Mouse (Mus musculus) neural tube, embryonic 10.5 days (tissue): ENCODE data around the gene Tff1.
A peak's percentile ranks its signal among the peaks of the same experiment; 100 is the strongest.

ENCODE experiments used
- DNase-seq: peaks from one replicate; pipeline ENCODE4 v3.0.0-alpha.2; 2017; ENCODE audit warnings: low spot score; ENCODE audit errors: extremely low spot score

The Tff1 gene

GRCm38 (mm10) chr17:31153785-31154184, 11.3 kb downstream of the Tff1 start:
- no peak for DNase-seq

GRCm38 (mm10) chr17:31152966-31153499, 12.0 kb downstream of the Tff1 start:
- no peak for DNase-seq

GRCm38 (mm10) chr17:31152512-31152911, 12.6 kb downstream of the Tff1 start:
- DNase-seq: no peak

GRCm38 (mm10) chr17:31145998-31146397, 19.1 kb downstream of the Tff1 start:
- DNase-seq: no peak

- no peak for DNase-seq
These were observed 20.7 kb downstream of the Tff1 start, which contains the start of gene Tff2 for GRCm38 (mm10) chr17:31144040-31145037. TSS of gene Tff2 (minus strand) at chr17:31144282.

- no peak for DNase-seq
These were observed 23.0 kb downstream of the Tff1 start for GRCm38 (mm10) chr17:31142116-31142515.

GRCm38 (mm10) chr17:31138398-31138797, 26.7 kb downstream of the Tff1 start:
- peak; percentile 62 for DNase-seq

- no peak for DNase-seq
These were observed 28.3 kb downstream of the Tff1 start for GRCm38 (mm10) chr17:31136821-31137220.

- DNase-seq: no peak
These were observed 28.8 kb downstream of the Tff1 start for GRCm38 (mm10) chr17:31136291-31136690.

- no peak for DNase-seq
These were observed 30.2 kb downstream of the Tff1 start for GRCm38 (mm10) chr17:31134913-31135312.

GRCm38 (mm10) chr17:31133776-31134175, 31.3 kb downstream of the Tff1 start:
- DNase-seq: no peak

GRCm38 (mm10) chr17:31131269-31131821, 33.7 kb downstream of the Tff1 start:
- DNase-seq: no peak

GRCm38 (mm10) chr17:31129452-31129851, 35.6 kb downstream of the Tff1 start, which contains the start of gene Tff3:
TSS of gene Tff3 (minus strand) at chr17:31129646.
- no peak for DNase-seq

GRCm38 (mm10) chr17:31128708-31129318, 36.3 kb downstream of the Tff1 start:
- DNase-seq: no peak

- DNase-seq: peak; percentile 40
These were observed 39.4 kb downstream of the Tff1 start for GRCm38 (mm10) chr17:31125548-31126266.

- peak; percentile 78 for DNase-seq
These were observed 43.1 kb downstream of the Tff1 start for GRCm38 (mm10) chr17:31121975-31122374.

- peak; percentile 88 for DNase-seq
These were observed 45.6 kb downstream of the Tff1 start for GRCm38 (mm10) chr17:31119429-31119828.

- no peak for DNase-seq
These were observed 47.1 kb downstream of the Tff1 start for GRCm38 (mm10) chr17:31117946-31118345.

GRCm38 (mm10) chr17:31116063-31116462, 49.0 kb downstream of the Tff1 start:
- no peak for DNase-seq

GRCm38 (mm10) chr17:31113191-31113856, 51.8 kb downstream of the Tff1 start:
- DNase-seq: no peak
